Mouse (Mus musculus): ENCODE results near the gene Xirp1. TPM values are rescaled to one million over a fixed set of nuclear protein-coding genes. Genes with fewer than 3 reads are reported as not detected.

The Xirp1 gene
- total and polyA plus RNA-seq, 3 experiments = not detected

- Histone ChIP-seq H3K27me3 (ENCODE audit: control insufficient read depth in 1 of 2, insufficient read depth in 2 of 2, low read length in 2 of 2) (no peaks in the 10 kb centered on the region), H3K36me3 (ENCODE audit: control insufficient read depth in 1 of 2, insufficient read depth in 2 of 2, low read length in 2 of 2) (peaks cover 0 to 6% of the 10 kb centered on the region in 2 experiments; a peak in 2 of 4 replicates), H3K4me1 (ENCODE audit: control insufficient read depth in 1 of 2, insufficient read depth in 2 of 2, low read length in 2 of 2) (peaks cover 4 to 13% of the 10 kb centered on the region in 2 experiments; a peak in 3 of 4 replicates), H3K9me3 (replicated peaks; ENCODE audit: insufficient read depth, low read length) (no peaks in the 10 kb centered on the region), H3K27ac (ENCODE audit: control insufficient read depth, low read depth, low read length) (no peak overlapping the region), H3K9ac (ENCODE audit: control insufficient read depth, low read depth, low read length, poor library complexity, severe bottlenecking) (peak overlapping the region; percentile 87), H3K79me2 (ENCODE audit: control insufficient read depth, insufficient read depth, low read length, poor library complexity) (peaks cover 7% of the 10 kb centered on the region), H3K4me3 (ENCODE audit: control insufficient read depth in 1 of 2, insufficient read depth in 1 of 2, low read depth in 2 of 2, low read length in 2 of 2) (peak overlapping the region; percentile 80 to 81)
- TF ChIP-seq SIN3A (IDR thresholded peaks at IDR 0.05; ENCODE audit: low read length) (peak; percentile 26; the same call in 1 of the 2 replicates), NELFE (IDR thresholded peaks at IDR 0.05; ENCODE audit: low read depth, low read length) (peak; percentile 63), NRF1 (IDR thresholded peaks at IDR 0.05; ENCODE audit: insufficient read depth, low read depth, low read length, poor library complexity, severe bottlenecking) (0 out of 2 replicates have a peak, but pooled peaks have one; percentile 19), HCFC1 (IDR thresholded peaks at IDR 0.05; ENCODE audit: low read depth, low read length) (no peak), ZMIZ1 (IDR thresholded peaks at IDR 0.05; ENCODE audit: low read depth, low read length) (no peak), MAZ (IDR thresholded peaks at IDR 0.05; ENCODE audit: low read depth, low read length) (peak; percentile 74; the same call in 1 of the 2 replicates), JUND (IDR thresholded peaks at IDR 0.05; ENCODE audit: low read depth, low read length) (no peak), ZKSCAN1 (IDR thresholded peaks at IDR 0.05; ENCODE audit: low read depth, low read length) (no peak), RAD21 (IDR thresholded peaks at IDR 0.05; ENCODE audit: low read depth, low read length) (no peak), GATA1 (IDR thresholded peaks at IDR 0.05; ENCODE audit: low read depth, low read length) (no peak), POLR2A (IDR thresholded peaks at IDR 0.05; ENCODE audit: control insufficient read depth in 1 of 2, insufficient read depth in 1 of 2, low read depth in 1 of 2, low read length in 2 of 2, poor library complexity in 1 of 2) (peak; percentile 55 to 90; a peak in 3 of 4 replicates), UBTF (IDR thresholded peaks at IDR 0.05; ENCODE audit: borderline replicate concordance, insufficient read depth, low read depth, low read length) (no peak), MXI1 (IDR thresholded peaks at IDR 0.05; ENCODE audit: low read depth, low read length) (peak; percentile 22; the same call in 1 of the 2 replicates), ZNF384 (IDR thresholded peaks at IDR 0.05; ENCODE audit: low read depth, low read length) (peak; percentile 69)
- peak; percentile 80 for DNase-seq (ENCODE audit: low read depth, low spot score)
Measured at GRCm38 (mm10) chr9:119983585-119984535, 39.5 kb downstream of the Xirp1 start.

- peak; percentile 51 for DNase-seq (ENCODE audit: low read depth, low spot score)
- H3K4me1 ChIP-seq (ENCODE audit: control insufficient read depth in 1 of 2, insufficient read depth in 2 of 2, low read length in 2 of 2) = peaks cover 4 to 13% of the 10 kb centered on the region in 2 experiments; a peak in 3 of 4 replicates
- H3K27ac ChIP-seq (ENCODE audit: control insufficient read depth, low read depth, low read length) = peak overlapping the region; percentile 87
- H3K9me3 ChIP-seq (replicated peaks; ENCODE audit: insufficient read depth, low read length) = no peaks in the 10 kb centered on the region
- TF ChIP-seq MAZ (IDR thresholded peaks at IDR 0.05; ENCODE audit: low read depth, low read length) = no peak
- 0 out of 2 replicates have a peak, but pooled peaks have one; percentile 32 for TF ChIP-seq MXI1 (IDR thresholded peaks at IDR 0.05; ENCODE audit: low read depth, low read length)
- TF ChIP-seq EP300 (IDR thresholded peaks at IDR 0.05; ENCODE audit: low read depth in 1 of 2, low read length in 2 of 2) = no peak
- H3K27me3 ChIP-seq (ENCODE audit: control insufficient read depth in 1 of 2, insufficient read depth in 2 of 2, low read length in 2 of 2) = no peaks in the 10 kb centered on the region
- H3K36me3 ChIP-seq (ENCODE audit: control insufficient read depth in 1 of 2, insufficient read depth in 2 of 2, low read length in 2 of 2) = peaks cover 0 to 6% of the 10 kb centered on the region in 2 experiments; a peak in 2 of 4 replicates
- H3K79me2 ChIP-seq (ENCODE audit: control insufficient read depth, insufficient read depth, low read length, poor library complexity) = peaks cover 7% of the 10 kb centered on the region
- H3K4me3 ChIP-seq (ENCODE audit: control insufficient read depth in 1 of 2, insufficient read depth in 1 of 2, low read depth in 2 of 2, low read length in 2 of 2) = peak overlapping the region; percentile 80 to 81
- peak overlapping the region; percentile 87 for H3K9ac ChIP-seq (ENCODE audit: control insufficient read depth, low read depth, low read length, poor library complexity, severe bottlenecking)
Measured at GRCm38 (mm10) chr9:119982956-119983551, 40.3 kb downstream of the Xirp1 start.
